In genomic region chr2:48624040-48624439, GRCm38 (mm10) we compare ENCODE assay signal across 8 mouse cellular contexts.
DNase-seq lines count a peak whose midpoint lies in the region; ATAC-seq and TF ChIP-seq lines count a peak whose summit lies in the region.
"Had no signal": no experiment of that assay in that cellular context is flagged by ENCODE, and none has a peak within 500 bp of the region (broad histone marks: within the 10 kb centered on the region; RNA-seq: fewer than 3 reads in every experiment).

No protein-coding gene starts in this region.

- H3K4me1 ChIP-seq in intestine, embryonic 14.5 days (replicated peaks; ENCODE audit: control insufficient read depth, insufficient read depth, low read length): no peaks in the 10 kb centered on the region
- peaks cover 3% of the 10 kb centered on the region; the same call in 1 of the 2 replicates for H3K4me1 ChIP-seq in small intestine, adult 2 months (ENCODE audit: control insufficient read depth, insufficient read depth, insufficient read length, low read length)

- peak; percentile 66; the same call in 1 of the 2 replicates for ATAC-seq in intestine, embryonic 14.5 days (replicated peaks; ENCODE audit: low FRiP score, low TSS enrichment, low read depth)

- H3K36me3 ChIP-seq in intestine, embryonic 14.5 days (ENCODE audit: control insufficient read depth, insufficient read depth, low read length): no peaks in the 10 kb centered on the region
- no peaks in the 10 kb centered on the region for H3K36me3 ChIP-seq in small intestine, adult 2 months (ENCODE audit: control insufficient read depth, insufficient read depth, low read length)
- H3K36me3 ChIP-seq: limb, embryonic 15.5 days had no signal

- no peak overlapping the region for H3K27ac ChIP-seq in intestine, embryonic 14.5 days (ENCODE audit: low read depth)
- no peak overlapping the region for H3K27ac ChIP-seq in left cerebral cortex, adult 2 months
- peak overlapping the region; percentile 44; the same call in 1 of the 2 replicates for H3K27ac ChIP-seq in small intestine, adult 2 months (ENCODE audit: insufficient read depth, low read depth, low read length)
- H3K27ac ChIP-seq: limb, embryonic 15.5 days had no signal

- WGBS in intestine, embryonic 14.5 days: 51% methylated on average over 6 of the region's 6 CpGs
- 19% methylated on average over 6 of the region's 6 CpGs for WGBS in small intestine, adult 2 months

- no peak overlapping the region for H3K4me2 ChIP-seq in intestine, embryonic 14.5 days (ENCODE audit: low read length)
- H3K4me2 ChIP-seq: limb, embryonic 15.5 days had no signal

- no peak overlapping the region for H3K9ac ChIP-seq in intestine, embryonic 14.5 days (ENCODE audit: low read length)
- H3K9ac ChIP-seq: limb, embryonic 15.5 days had no signal

- H3K27me3 ChIP-seq in intestine, embryonic 14.5 days (replicated peaks; ENCODE audit: control insufficient read depth, insufficient read depth, low read length): no peaks in the 10 kb centered on the region
- no peaks in the 10 kb centered on the region for H3K27me3 ChIP-seq in small intestine, adult 2 months (ENCODE audit: control insufficient read depth, insufficient read depth, low read length)
- H3K27me3 ChIP-seq: limb, embryonic 15.5 days had no signal

- H3K4me3 ChIP-seq in intestine, embryonic 14.5 days (ENCODE audit: low read depth, low read length): no peak overlapping the region
- no peak overlapping the region for H3K4me3 ChIP-seq in left cerebral cortex, adult 2 months
- no peak overlapping the region for H3K4me3 ChIP-seq in small intestine, adult 2 months (ENCODE audit: low read depth, low read length)
- H3K4me3 ChIP-seq: limb, embryonic 15.5 days had no signal

- DNase-seq in left cerebral cortex, adult 11 months (ENCODE audit: low spot score): peak; percentile 15
- no peak for DNase-seq in left cerebral cortex, postnatal 4 days
- no peak for DNase-seq in intestine, embryonic 14.5 days (ENCODE audit: low spot score)
- peak; percentile 23 to 40 for DNase-seq in left cerebral cortex, adult 2 months (ENCODE audit: extremely low spot score in 1 of 2, low spot score in 2 of 2)
- no peak for DNase-seq in gastrocnemius, adult 18-20 months (ENCODE audit: low spot score)
- DNase-seq in thymus, postnatal 36 days: no peak

- TF ChIP-seq POLR2A in small intestine, adult 2 months (IDR thresholded peaks at IDR 0.05; ENCODE audit: low read depth, low read length): no peak

- no peaks in the 10 kb centered on the region for H3K9me3 ChIP-seq in intestine, embryonic 14.5 days (ENCODE audit: control insufficient read depth, low read length)
- H3K9me3 ChIP-seq: limb, embryonic 15.5 days had no signal

- no peak for TF ChIP-seq CTCF in left cerebral cortex, adult 2 months (IDR thresholded peaks at IDR 0.05)
- TF ChIP-seq CTCF in small intestine, adult 2 months (IDR thresholded peaks at IDR 0.05; ENCODE audit: extremely low read depth, insufficient read length, insufficient replicate concordance, low read depth, low read length): no peak

- intact Hi-C loops in left cerebral cortex, postnatal 4 days (cut with DNase I): no loop called here
- intact Hi-C loops in left cerebral cortex, adult 2 months (cut with DNase I): loop anchor here (2.0 to 10.0 kb wide), 2 partner anchors 167 to 261 kb away; no protein-coding TSS in a partner anchor

Comparison
In these comparisons a context has a peak if more than half of its experiments do, and no peak if none do; other contexts are left out.
1. DNase-seq: peak in left cerebral cortex, adult 11 months (single experiment) and left cerebral cortex, adult 2 months (2 of 2); none in left cerebral cortex, postnatal 4 days (single experiment), intestine, embryonic 14.5 days (single experiment), gastrocnemius, adult 18-20 months (single experiment) and thymus, postnatal 36 days (0 of 2).